Comparison of ENCODE assay signal across 8 mouse cellular contexts in genomic region chr3:95819351-95819985, GRCm38 (mm10). TPM values are rescaled to one million over a fixed set of nuclear protein-coding genes. Genes with fewer than 3 reads are reported as not detected.
A peak's percentile ranks its signal among the peaks of the same experiment; 100 is the strongest.
DNase-seq lines count a peak whose midpoint lies in the region; ATAC-seq and TF ChIP-seq lines count a peak whose summit lies in the region.

No protein-coding gene starts in this region.

- peak overlapping the region; percentile 71 for H3K4me3 ChIP-seq in embryonic facial prominence, embryonic 13.5 days
- peak overlapping the region; percentile 73 for H3K4me3 ChIP-seq in kidney, adult 2 months (ENCODE audit: insufficient read depth, low read depth, low read length)
- H3K4me3 ChIP-seq in limb, embryonic 12.5 days (replicated peaks): peak overlapping the region; percentile 82
- peak overlapping the region; percentile 90 for H3K4me3 ChIP-seq in midbrain, embryonic 15.5 days
- peak overlapping the region; percentile 74 for H3K4me3 ChIP-seq in spleen, adult 2 months (ENCODE audit: extremely low read depth, insufficient read depth, insufficient read length)

- H3K27me3 ChIP-seq in embryonic facial prominence, embryonic 13.5 days: no peaks in the 10 kb centered on the region
- H3K27me3 ChIP-seq in kidney, adult 2 months (replicated peaks; ENCODE audit: control insufficient read depth, insufficient read depth, low read length): no peaks in the 10 kb centered on the region
- no peaks in the 10 kb centered on the region for H3K27me3 ChIP-seq in limb, embryonic 12.5 days
- no peaks in the 10 kb centered on the region for H3K27me3 ChIP-seq in midbrain, embryonic 15.5 days (replicated peaks)
- H3K27me3 ChIP-seq in spleen, adult 2 months (ENCODE audit: control insufficient read depth, insufficient read depth, low read length): no peaks in the 10 kb centered on the region

- peak; percentile 98 for DNase-seq in 3134 (ENCODE audit: extremely low read depth, insufficient read length, low spot score)
- peak; percentile 100 for DNase-seq in adrenal gland, postnatal 36 days
- DNase-seq in heart, adult 18-20 months: peak; percentile 100
- peak; percentile 100 for DNase-seq in kidney, adult 2 months
- DNase-seq in spleen, adult 2 months (ENCODE audit: low read depth in 1 of 2, low spot score in 2 of 2): peak; percentile 99 to 100

- H3K4me1 ChIP-seq in embryonic facial prominence, embryonic 13.5 days: peaks cover 22% of the 10 kb centered on the region; the same call in 1 of the 2 replicates
- peaks cover 2% of the 10 kb centered on the region; the same call in 1 of the 2 replicates for H3K4me1 ChIP-seq in kidney, adult 2 months (ENCODE audit: control insufficient read depth, insufficient read depth, low read length)
- peaks cover 11% of the 10 kb centered on the region for H3K4me1 ChIP-seq in limb, embryonic 12.5 days (replicated peaks)
- H3K4me1 ChIP-seq in midbrain, embryonic 15.5 days: peaks cover 34% of the 10 kb centered on the region
- peaks cover 5% of the 10 kb centered on the region; the same call in 1 of the 2 replicates for H3K4me1 ChIP-seq in spleen, adult 2 months (ENCODE audit: control insufficient read depth, insufficient read depth, insufficient read length)

- peak overlapping the region; percentile 100 for H3K27ac ChIP-seq in embryonic facial prominence, embryonic 13.5 days
- peak overlapping the region; percentile 98 for H3K27ac ChIP-seq in kidney, adult 2 months (ENCODE audit: insufficient read depth, low read depth, low read length)
- H3K27ac ChIP-seq in limb, embryonic 12.5 days: peak overlapping the region; percentile 99
- peak overlapping the region; percentile 100 for H3K27ac ChIP-seq in midbrain, embryonic 15.5 days
- peak overlapping the region; percentile 98 for H3K27ac ChIP-seq in spleen, adult 2 months (ENCODE audit: insufficient read depth, low read length)

- no peaks in the 10 kb centered on the region for H3K9me3 ChIP-seq in embryonic facial prominence, embryonic 13.5 days
- no peaks in the 10 kb centered on the region for H3K9me3 ChIP-seq in limb, embryonic 12.5 days
- H3K9me3 ChIP-seq in midbrain, embryonic 15.5 days: no peaks in the 10 kb centered on the region

- peak; percentile 95 for ATAC-seq in embryonic facial prominence, embryonic 13.5 days (ENCODE audit: insufficient number of reproducible peaks, insufficient read depth, low FRiP score, low TSS enrichment, low read depth)
- peak; percentile 97 for ATAC-seq in limb, embryonic 12.5 days (ENCODE audit: insufficient number of reproducible peaks, insufficient read depth, low FRiP score, low TSS enrichment, low read depth)
- ATAC-seq in midbrain, embryonic 15.5 days (replicated peaks): peak; percentile 97

- H3K4me2 ChIP-seq in embryonic facial prominence, embryonic 13.5 days: peak overlapping the region; percentile 62
- H3K4me2 ChIP-seq in limb, embryonic 12.5 days: peak overlapping the region; percentile 56
- H3K4me2 ChIP-seq in midbrain, embryonic 15.5 days: peak overlapping the region; percentile 63

- H3K36me3 ChIP-seq in embryonic facial prominence, embryonic 13.5 days: no peaks in the 10 kb centered on the region
- no peaks in the 10 kb centered on the region for H3K36me3 ChIP-seq in kidney, adult 2 months (ENCODE audit: control insufficient read depth, insufficient read depth, low read length)
- no peaks in the 10 kb centered on the region; the same call in 1 of the 2 replicates for H3K36me3 ChIP-seq in limb, embryonic 12.5 days
- no peaks in the 10 kb centered on the region for H3K36me3 ChIP-seq in midbrain, embryonic 15.5 days (replicated peaks)
- H3K36me3 ChIP-seq in spleen, adult 2 months (ENCODE audit: control insufficient read depth, insufficient read depth, low read length): no peaks in the 10 kb centered on the region

- WGBS in embryonic facial prominence, embryonic 13.5 days: under 1% methylated on average over 49 of the region's 49 CpGs
- WGBS in kidney, adult 2 months: under 1% methylated on average over 49 of the region's 49 CpGs
- WGBS in limb, embryonic 12.5 days: under 1% methylated on average over 49 of the region's 49 CpGs
- WGBS in midbrain, embryonic 15.5 days: under 1% methylated on average over 49 of the region's 49 CpGs
- under 1% methylated on average over 49 of the region's 49 CpGs for WGBS in spleen, adult 2 months

- peak; percentile 86 for TF ChIP-seq POLR2A in kidney, adult 2 months (IDR thresholded peaks at IDR 0.05; ENCODE audit: low read depth, low read length)
- TF ChIP-seq POLR2A in spleen, adult 2 months (IDR thresholded peaks at IDR 0.05; ENCODE audit: low read depth, low read length): peak; percentile 74

- no peak for TF ChIP-seq CTCF in kidney, adult 2 months (conservative IDR thresholded peaks at IDR 0.05; ENCODE audit: insufficient read depth, insufficient read length, low read depth, low read length)
- TF ChIP-seq CTCF in spleen, adult 2 months (IDR thresholded peaks at IDR 0.05; ENCODE audit: extremely low read depth, insufficient read depth, insufficient read length, insufficient replicate concordance): no peak

- peak overlapping the region; percentile 97 for H3K9ac ChIP-seq in embryonic facial prominence, embryonic 13.5 days
- peak overlapping the region; percentile 73 for H3K9ac ChIP-seq in limb, embryonic 12.5 days (replicated peaks)
- H3K9ac ChIP-seq in midbrain, embryonic 15.5 days: peak overlapping the region; percentile 79

RNA-seq across cellular contexts. Expression of gene Rprd2, which starts 0.8 kb away (rescaled TPM):
- total RNA-seq in adrenal gland, postnatal 36 days (2021): 10 to 100 TPM; 50.9 to 56.0 TPM
- 25.4 and 28.3 TPM in 2 replicates for polyA plus RNA-seq in embryonic facial prominence, embryonic 13.5 days (2015; fragmentation: Nextera tagmentation; extraction: Ambion mirVana)
- 10 to 100 TPM; 42.5 to 44.6 TPM for total RNA-seq in heart, adult 18-20 months (2021)
- polyA plus RNA-seq in kidney, adult 2 months (2012; rRNA removed): 12.6 and 13.9 TPM in 2 replicates
- polyA plus RNA-seq in limb, embryonic 12.5 days (2016; fragmentation: Nextera tagmentation; extraction: Ambion mirVana): 26.5 and 27.8 TPM in 2 replicates
- 22.8 and 25.2 TPM in 2 replicates for polyA plus RNA-seq in midbrain, embryonic 15.5 days (2015; fragmentation: Nextera tagmentation; extraction: Ambion mirVana)
- 11.3 and 15.7 TPM in 2 replicates for polyA plus RNA-seq in spleen, adult 2 months (2012; rRNA removed)

RNA-seq across cellular contexts. Expression of gene Prpf3, which starts 36.2 kb away (rescaled TPM):
- total RNA-seq in adrenal gland, postnatal 36 days (2021): 10 to 100 TPM; 27.4 to 39.2 TPM
- polyA plus RNA-seq in embryonic facial prominence, embryonic 13.5 days (2015; fragmentation: Nextera tagmentation; extraction: Ambion mirVana): 52.6 and 60.9 TPM in 2 replicates
- 10 to 100 TPM; 20.5 to 22.9 TPM for total RNA-seq in heart, adult 18-20 months (2021)
- polyA plus RNA-seq in kidney, adult 2 months (2012; rRNA removed): 12.4 and 14.6 TPM in 2 replicates
- polyA plus RNA-seq in limb, embryonic 12.5 days (2016; fragmentation: Nextera tagmentation; extraction: Ambion mirVana): 74.9 and 75.7 TPM in 2 replicates
- polyA plus RNA-seq in midbrain, embryonic 15.5 days (2015; fragmentation: Nextera tagmentation; extraction: Ambion mirVana): 40.0 and 40.6 TPM in 2 replicates
- 8.6 and 12.1 TPM in 2 replicates for polyA plus RNA-seq in spleen, adult 2 months (2012; rRNA removed)

RNA-seq across cellular contexts. Expression of gene Mrps21, which starts 51.9 kb away (rescaled TPM):
- 100 to 1,000 TPM; 272 to 276 TPM for total RNA-seq in adrenal gland, postnatal 36 days (2021)
- polyA plus RNA-seq in embryonic facial prominence, embryonic 13.5 days (2015; fragmentation: Nextera tagmentation; extraction: Ambion mirVana): 295 and 350 TPM in 2 replicates
- total RNA-seq in heart, adult 18-20 months (2021): 100 to 1,000 TPM; 323 to 346 TPM
- polyA plus RNA-seq in kidney, adult 2 months (2012; rRNA removed): 172 and 274 TPM in 2 replicates
- polyA plus RNA-seq in limb, embryonic 12.5 days (2016; fragmentation: Nextera tagmentation; extraction: Ambion mirVana): 344 and 355 TPM in 2 replicates
- polyA plus RNA-seq in midbrain, embryonic 15.5 days (2015; fragmentation: Nextera tagmentation; extraction: Ambion mirVana): 252 and 260 TPM in 2 replicates
- 28.0 and 30.7 TPM in 2 replicates for polyA plus RNA-seq in spleen, adult 2 months (2012; rRNA removed)

RNA-seq across cellular contexts. Expression of gene Tars2, which starts 59.5 kb away (rescaled TPM):
- total RNA-seq in adrenal gland, postnatal 36 days (2021): 10 to 100 TPM; 49.3 to 54.1 TPM
- 47.3 and 47.9 TPM in 2 replicates for polyA plus RNA-seq in embryonic facial prominence, embryonic 13.5 days (2015; fragmentation: Nextera tagmentation; extraction: Ambion mirVana)
- total RNA-seq in heart, adult 18-20 months (2021): 10 to 100 TPM; 44.4 to 49.4 TPM
- 28.2 and 29.3 TPM in 2 replicates for polyA plus RNA-seq in kidney, adult 2 months (2012; rRNA removed)
- polyA plus RNA-seq in limb, embryonic 12.5 days (2016; fragmentation: Nextera tagmentation; extraction: Ambion mirVana): 56.9 and 60.5 TPM in 2 replicates
- 49.2 and 51.1 TPM in 2 replicates for polyA plus RNA-seq in midbrain, embryonic 15.5 days (2015; fragmentation: Nextera tagmentation; extraction: Ambion mirVana)
- polyA plus RNA-seq in spleen, adult 2 months (2012; rRNA removed): 29.5 and 29.7 TPM in 2 replicates

Comparison
In these comparisons a context has a peak if more than half of its experiments do, and no peak if none do; other contexts are left out.
1. Peak in every context shown above with its lines: DNase-seq, ATAC-seq, H3K4me3 ChIP-seq and H3K27ac ChIP-seq.